Mouse (Mus musculus) brown adipose tissue, adult 24 weeks (tissue): ENCODE data around the gene Gm49358. TPM values are rescaled to one million over a fixed set of nuclear protein-coding genes. Genes with fewer than 3 reads are reported as not detected.

Source experiments
- H3K27ac ChIP-seq: fragments of 200-500 bp; replicated peaks from 2 replicates; pipeline ENCODE4 v1.5.1; 2012; ENCODE audit warnings: low read depth, mild to moderate bottlenecking, low read length
- H3K4me1 ChIP-seq: fragments of 200-500 bp; 2 replicates; pipeline ENCODE4 v1.6.1; 2012; ENCODE audit warnings: low read length, mixed read lengths; ENCODE audit not compliant: control insufficient read depth, insufficient read depth, insufficient read length
- H3K4me3 ChIP-seq: fragments of 200-500 bp; 2 replicates; pipeline ENCODE4 v1.5.1; 2012; ENCODE audit warnings: low read depth, mild to moderate bottlenecking, low read length, moderate library complexity; ENCODE audit not compliant: insufficient read depth
- polyA plus RNA-seq: library from polyadenylated mRNA; stranded (reverse); fragments of >200 nt; gene quantifications from 2 replicates; pipeline ENCODE4 v1.2.4, GENCODE M21; 2012; ENCODE audit not compliant: missing spikeins, insufficient read depth, insufficient read length

The Gm49358 gene
- polyA plus RNA-seq, 1 experiment: 2.0 TPM

GRCm38 (mm10) chr10:86786083-86786482, 22.3 kb downstream of the Gm49358 start:
- Histone ChIP-seq H3K4me1 (no peaks in the 10 kb centered on the region), H3K4me3 (no peak overlapping the region), H3K27ac (no peak overlapping the region)

GRCm38 (mm10) chr10:86788193-86788592, 24.4 kb downstream of the Gm49358 start:
- H3K4me1 ChIP-seq: no peaks in the 10 kb centered on the region

GRCm38 (mm10) chr10:86789146-86789672, 25.4 kb downstream of the Gm49358 start:
- Histone ChIP-seq H3K27ac (no peak overlapping the region), H3K4me3 (no peak overlapping the region)

More at GRCm38 (mm10) chr10:86788193-86788592, 24.4 kb downstream of the Gm49358 start:
- Histone ChIP-seq H3K4me3 (no peak overlapping the region), H3K27ac (no peak overlapping the region)

GRCm38 (mm10) chr10:86791507-86792184, 27.9 kb downstream of the Gm49358 start:
- Histone ChIP-seq H3K4me1 (no peaks in the 10 kb centered on the region), H3K27ac (no peak overlapping the region), H3K4me3 (no peak overlapping the region)

More at GRCm38 (mm10) chr10:86789146-86789672, 25.4 kb downstream of the Gm49358 start:
- H3K4me1 ChIP-seq: no peaks in the 10 kb centered on the region

- H3K27ac ChIP-seq: no peak overlapping the region
- H3K4me1 ChIP-seq: no peaks in the 10 kb centered on the region
- H3K4me3 ChIP-seq: no peak overlapping the region
Measured at GRCm38 (mm10) chr10:86793509-86793951, 29.8 kb downstream of the Gm49358 start.

- H3K4me1 ChIP-seq: no peaks in the 10 kb centered on the region
- no peak overlapping the region for H3K4me3 ChIP-seq
- no peak overlapping the region for H3K27ac ChIP-seq
Measured at GRCm38 (mm10) chr10:86794196-86794595, 30.4 kb downstream of the Gm49358 start.

- Histone ChIP-seq H3K4me1 (no peaks in the 10 kb centered on the region), H3K27ac (no peak overlapping the region), H3K4me3 (no peak overlapping the region)
Measured at GRCm38 (mm10) chr10:86794794-86795535, 31.2 kb downstream of the Gm49358 start.

- Histone ChIP-seq H3K4me1 (no peaks in the 10 kb centered on the region), H3K4me3 (no peak overlapping the region), H3K27ac (no peak overlapping the region)
Measured at GRCm38 (mm10) chr10:86796073-86796741, 32.4 kb downstream of the Gm49358 start.

- Histone ChIP-seq H3K4me3 (no peak overlapping the region), H3K4me1 (peaks cover 5% of the 10 kb centered on the region; the same call in 1 of the 2 replicates), H3K27ac (no peak overlapping the region)
Measured at GRCm38 (mm10) chr10:86807362-86807761, 43.6 kb downstream of the Gm49358 start.

- Histone ChIP-seq H3K27ac (no peak overlapping the region), H3K4me3 (no peak overlapping the region), H3K4me1 (peaks cover 5% of the 10 kb centered on the region; the same call in 1 of the 2 replicates)
Measured at GRCm38 (mm10) chr10:86808013-86808758, 44.4 kb downstream of the Gm49358 start.

GRCm38 (mm10) chr10:86810000-86810399, 46.2 kb downstream of the Gm49358 start:
- no peak overlapping the region for H3K27ac ChIP-seq
- peaks cover 5% of the 10 kb centered on the region; the same call in 1 of the 2 replicates for H3K4me1 ChIP-seq
- H3K4me3 ChIP-seq: no peak overlapping the region

GRCm38 (mm10) chr10:86810612-86811011, 46.8 kb downstream of the Gm49358 start:
- Histone ChIP-seq H3K27ac (no peak overlapping the region), H3K4me1 (peaks cover 5% of the 10 kb centered on the region; the same call in 1 of the 2 replicates), H3K4me3 (no peak overlapping the region)

- Histone ChIP-seq H3K27ac (no peak overlapping the region), H3K4me3 (no peak overlapping the region), H3K4me1 (peaks cover 5% of the 10 kb centered on the region; the same call in 1 of the 2 replicates)
Measured at GRCm38 (mm10) chr10:86814292-86815131, 50.7 kb downstream of the Gm49358 start.

GRCm38 (mm10) chr10:86815133-86815532, 51.4 kb downstream of the Gm49358 start:
- Histone ChIP-seq H3K4me3 (no peak overlapping the region), H3K27ac (no peak overlapping the region), H3K4me1 (peaks cover 5% of the 10 kb centered on the region; the same call in 1 of the 2 replicates)
